Mouse (Mus musculus): Measurements from ENCODE around the gene Fras1. TPM values are rescaled to one million over a fixed set of nuclear protein-coding genes. Genes with fewer than 3 reads are reported as not detected.

Gene Fras1
- total and polyA plus RNA-seq, 3 experiments, result 2.1 to 5.8 (median 5.4) TPM

DNA sequence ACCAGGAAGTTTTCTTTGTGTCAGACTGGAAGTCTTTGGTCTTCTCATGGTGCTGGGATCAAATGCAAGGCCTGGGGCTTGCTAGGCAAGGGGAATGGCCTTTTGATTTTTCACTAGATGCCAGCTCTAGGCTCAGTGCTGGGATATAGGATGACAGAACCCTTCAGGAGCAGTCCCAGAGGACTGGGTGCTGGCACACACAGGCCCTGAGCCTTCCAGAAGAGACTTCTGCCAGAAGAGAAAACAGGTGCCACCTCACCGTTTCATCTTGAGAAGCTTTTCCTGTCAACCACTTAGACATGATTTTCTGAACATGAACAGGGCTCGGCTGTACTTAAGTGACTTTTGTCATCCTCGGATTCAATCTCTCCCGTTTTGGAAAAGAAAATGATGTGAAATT lies 66.1 kb downstream of the Fras1 start:
- in situ Hi-C loops (cut with MboI; ENCODE audit: low pct_ligation_motif_present, low pct_unique_long_range_greater_than_20kb, low sequenced_read_pairs), result no loop called here
- no peak overlapping the region for H3K4me2 ChIP-seq (ENCODE audit: insufficient read depth, low read depth, poor library complexity, severe bottlenecking)
- TF ChIP-seq MEF2A (IDR thresholded peaks at IDR 0.05; ENCODE audit: borderline replicate concordance, low read depth, low read length), result no peak
- TF ChIP-seq USF1 (IDR thresholded peaks at IDR 0.05; ENCODE audit: low read depth, low read length), result no peak
- TF ChIP-seq JUND (conservative IDR thresholded peaks at IDR 0.05; ENCODE audit: low read depth, low read length), result no peak
- TF ChIP-seq GABPA (IDR thresholded peaks at IDR 0.05; ENCODE audit: insufficient replicate concordance, low read depth, low read length), result no peak
- no peak for TF ChIP-seq CHD1 (IDR thresholded peaks at IDR 0.05; ENCODE audit: low read depth, low read length)
- TF ChIP-seq TCF12 (IDR thresholded peaks at IDR 0.05; ENCODE audit: low read depth, low read length), result no peak
- no peak for TF ChIP-seq UBTF (IDR thresholded peaks at IDR 0.05; ENCODE audit: low read depth, low read length)
- no peak for TF ChIP-seq ZKSCAN1 (IDR thresholded peaks at IDR 0.05; ENCODE audit: borderline replicate concordance, low read depth, low read length)
- TF ChIP-seq ZC3H11A (IDR thresholded peaks at IDR 0.05; ENCODE audit: low read depth, low read length), result no peak
- no peak for TF ChIP-seq RCOR1 (conservative IDR thresholded peaks at IDR 0.05; ENCODE audit: low read depth, low read length)
- no peak for TF ChIP-seq USF2 (conservative IDR thresholded peaks at IDR 0.05; ENCODE audit: low read depth, low read length)
- no peak for TF ChIP-seq E2F4 (IDR thresholded peaks at IDR 0.05; ENCODE audit: insufficient replicate concordance, low read depth, low read length)

DNA sequence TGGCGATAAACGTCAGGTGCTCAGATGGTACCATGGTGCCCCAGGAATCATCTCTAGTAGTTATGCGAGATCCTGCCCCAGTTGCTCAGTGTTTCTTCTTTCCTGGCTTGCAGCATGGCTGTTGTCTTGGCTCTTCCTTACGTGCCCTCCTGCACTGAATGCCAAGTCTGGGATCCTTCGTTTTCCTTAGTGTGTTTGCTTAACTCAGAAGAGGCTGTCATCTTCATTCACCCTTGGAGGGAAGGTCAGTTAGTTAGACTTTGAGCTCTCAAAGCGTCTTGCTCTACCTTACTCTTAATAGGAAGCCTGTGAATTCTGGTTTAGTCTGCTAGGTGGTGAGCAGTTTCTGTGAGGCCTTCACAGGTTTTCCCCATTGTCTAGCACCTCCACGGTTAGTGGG lies 73.7 kb downstream of the Fras1 start:
- Histone ChIP-seq H3K4me1 (ENCODE audit: control insufficient read depth in 1 of 2, insufficient read depth in 2 of 2) (peaks cover 2 to 26% of the 10 kb centered on the region in 2 experiments; a peak in 2 of 4 replicates), H3K9me3 (replicated peaks; ENCODE audit: low read length) (no peaks in the 10 kb centered on the region), H3K36me3 (replicated peaks in 1 of 2; ENCODE audit: control insufficient read depth in 1 of 2, insufficient read depth in 1 of 2, low read length in 1 of 2) (peaks cover 0 to 4% of the 10 kb centered on the region in 2 experiments), H3K4me3 (replicated peaks in 1 of 3; ENCODE audit: low read depth in 2 of 3, low read length in 2 of 3, poor library complexity in 1 of 3) (no peak overlapping the region), H3K79me2 (replicated peaks; ENCODE audit: control insufficient read depth, extremely low read depth, insufficient read depth, poor library complexity, severe bottlenecking) (no peaks in the 10 kb centered on the region), H3K9ac (ENCODE audit: insufficient read depth, low read depth) (no peak overlapping the region), H3K4me2 (ENCODE audit: insufficient read depth, low read depth, poor library complexity, severe bottlenecking) (no peak overlapping the region), H3K27ac (ENCODE audit: insufficient read depth, low read depth) (no peak overlapping the region), H3K27me3 (replicated peaks) (no peaks in the 10 kb centered on the region)
- TF ChIP-seq JUN (IDR thresholded peaks at IDR 0.05; ENCODE audit: insufficient read depth, low read depth, low read length), result no peak
- TF ChIP-seq USF1 (IDR thresholded peaks at IDR 0.05; ENCODE audit: low read depth, low read length), result no peak
- TF ChIP-seq NELFE (IDR thresholded peaks at IDR 0.05; ENCODE audit: low read depth, low read length), result no peak
- no peak for TF ChIP-seq CHD2 (IDR thresholded peaks at IDR 0.05; ENCODE audit: low read length)
- TF ChIP-seq TCF12 (IDR thresholded peaks at IDR 0.05; ENCODE audit: low read depth, low read length), result no peak
- no peak for TF ChIP-seq HCFC1 (IDR thresholded peaks at IDR 0.05; ENCODE audit: low read depth, low read length)
- TF ChIP-seq MAX (IDR thresholded peaks at IDR 0.05; ENCODE audit: low read length), result no peak
- dilution Hi-C loops (cut with MboI; ENCODE audit: extremely low pct_ligation_motif_present, extremely low pct_unique_long_range_greater_than_20kb, low sequenced_read_pairs), result no loop called here
- no peak for DNase-seq (ENCODE audit: extremely low read depth)
- in situ Hi-C loops (cut with MboI; ENCODE audit: low pct_ligation_motif_present, low pct_unique_long_range_greater_than_20kb, low sequenced_read_pairs), result no loop called here

More for the DNA sequence above, 66.1 kb downstream of the Fras1 start:
- no peak overlapping the region for H3K27ac ChIP-seq (ENCODE audit: insufficient read depth, low read depth)
- no peaks in the 10 kb centered on the region for H3K79me2 ChIP-seq (replicated peaks; ENCODE audit: control insufficient read depth, extremely low read depth, insufficient read depth, poor library complexity, severe bottlenecking)
- H3K36me3 ChIP-seq (replicated peaks in 1 of 2; ENCODE audit: control insufficient read depth in 1 of 2, insufficient read depth in 1 of 2, low read length in 1 of 2), result peaks cover 0 to 3% of the 10 kb centered on the region in 2 experiments
- no peaks in the 10 kb centered on the region for H3K27me3 ChIP-seq (replicated peaks)
- no peaks in the 10 kb centered on the region for H3K9me3 ChIP-seq (replicated peaks; ENCODE audit: low read length)
- dilution Hi-C loops (cut with MboI; ENCODE audit: extremely low pct_ligation_motif_present, extremely low pct_unique_long_range_greater_than_20kb, low sequenced_read_pairs), result no loop called here
- DNase-seq (ENCODE audit: extremely low read depth), result no peak
- peaks cover 2 to 11% of the 10 kb centered on the region in 2 experiments; a peak in 2 of 4 replicates for H3K4me1 ChIP-seq (ENCODE audit: control insufficient read depth in 1 of 2, insufficient read depth in 2 of 2)
- no peak overlapping the region for H3K4me3 ChIP-seq (replicated peaks in 1 of 3; ENCODE audit: low read depth in 2 of 3, low read length in 2 of 3, poor library complexity in 1 of 3)
- H3K9ac ChIP-seq (ENCODE audit: insufficient read depth, low read depth), result no peak overlapping the region
